Comparison of ENCODE assay signal across 28 mouse cellular contexts in genomic region chr6:100419782-100420540, GRCm38 (mm10).
DNase-seq lines count a peak whose midpoint lies in the region; ATAC-seq and TF ChIP-seq lines count a peak whose summit lies in the region.
"Had no signal": no experiment of that assay in that cellular context is flagged by ENCODE, and none has a peak within 500 bp of the region (broad histone marks: within the 10 kb centered on the region; RNA-seq: fewer than 3 reads in every experiment).

No protein-coding gene starts in this region.

- no peak overlapping the region for H3K4me2 ChIP-seq in lung, embryonic 14.5 days
- H3K4me2 ChIP-seq in limb, embryonic 12.5 days = no peak overlapping the region
- H3K4me2 ChIP-seq: embryonic facial prominence, embryonic 15.5 days; forebrain, embryonic 12.5 days; heart, embryonic 13.5 days; hindbrain, embryonic 14.5 days; limb, embryonic 13.5 days; liver, embryonic 13.5 days; neural tube, embryonic 15.5 days had no signal

- TF ChIP-seq CTCF in lung, embryonic 14.5 days (IDR thresholded peaks at IDR 0.05; ENCODE audit: low read depth) = no peak
- TF ChIP-seq CTCF in ES-Bruce4 (IDR thresholded peaks at IDR 0.05; ENCODE audit: low read depth, low read length) = no peak

- H3K9ac ChIP-seq in lung, embryonic 14.5 days = no peak overlapping the region
- H3K9ac ChIP-seq in ES-Bruce4 (ENCODE audit: low read depth, poor library complexity, severe bottlenecking) (0 out of 2 replicates have a peak overlapping the region, but pooled peaks have one; percentile 3), ES-E14 (ENCODE audit: insufficient read depth, low read depth, low read length, poor library complexity, severe bottlenecking) (peak overlapping the region; percentile 22; the same call in 1 of the 2 replicates)
- H3K9ac ChIP-seq in limb, embryonic 12.5 days (replicated peaks) = no peak overlapping the region
- H3K9ac ChIP-seq: embryonic facial prominence, embryonic 15.5 days; forebrain, embryonic 12.5 days; forebrain, postnatal 0 days; heart, embryonic 13.5 days; hindbrain, embryonic 14.5 days; limb, embryonic 13.5 days; liver, embryonic 13.5 days; neural tube, embryonic 15.5 days had no signal

- WGBS in lung, embryonic 14.5 days = 62% methylated on average over 7 of the region's 7 CpGs
- 67% methylated on average over 7 of the region's 7 CpGs for WGBS in limb, embryonic 12.5 days

- H3K27me3 ChIP-seq in lung, embryonic 14.5 days (ENCODE audit: insufficient read depth, low read length) = no peaks in the 10 kb centered on the region
- no peaks in the 10 kb centered on the region for H3K27me3 ChIP-seq in ES-Bruce4 (ENCODE audit: control insufficient read depth, insufficient read depth, low read length, poor library complexity, severe bottlenecking)
- H3K27me3 ChIP-seq in limb, embryonic 12.5 days = peaks cover 17% of the 10 kb centered on the region; the same call in 1 of the 2 replicates
- H3K27me3 ChIP-seq: CH12.LX; embryonic facial prominence, embryonic 15.5 days had no signal

- no peak for ATAC-seq in lung, embryonic 14.5 days (ENCODE audit: insufficient read depth)
- no peak for ATAC-seq in limb, embryonic 12.5 days (ENCODE audit: insufficient number of reproducible peaks, insufficient read depth, low FRiP score, low TSS enrichment, low read depth)
- ATAC-seq in CD4-positive, CD25-positive, alpha-beta regulatory T cell, adult 4 months = no peak
- ATAC-seq: forebrain, postnatal 0 days had no signal

- no peaks in the 10 kb centered on the region for H3K36me3 ChIP-seq in lung, embryonic 14.5 days (ENCODE audit: insufficient read depth)
- H3K36me3 ChIP-seq in ES-Bruce4 (ENCODE audit: control insufficient read depth, insufficient read depth, low read length, poor library complexity, severe bottlenecking) (no peaks in the 10 kb centered on the region), ES-E14 (ENCODE audit: control insufficient read depth, insufficient read depth, low read length, poor library complexity, severe bottlenecking) (no peaks in the 10 kb centered on the region)
- H3K36me3 ChIP-seq in limb, embryonic 12.5 days = no peaks in the 10 kb centered on the region
- H3K36me3 ChIP-seq: embryonic facial prominence, embryonic 15.5 days; forebrain, embryonic 12.5 days; heart, embryonic 13.5 days; limb, embryonic 13.5 days; liver, embryonic 13.5 days; neural tube, embryonic 15.5 days had no signal

- no peaks in the 10 kb centered on the region for H3K9me3 ChIP-seq in lung, embryonic 14.5 days (ENCODE audit: low read depth, low read length)
- H3K9me3 ChIP-seq in ES-Bruce4 (replicated peaks; ENCODE audit: control insufficient read depth, insufficient read depth, low read length, poor library complexity, severe bottlenecking) = no peaks in the 10 kb centered on the region
- H3K9me3 ChIP-seq in ES-E14 (ENCODE audit: control insufficient read depth, insufficient read depth, low read depth, low read length) = no peaks in the 10 kb centered on the region
- H3K9me3 ChIP-seq in limb, embryonic 12.5 days = no peaks in the 10 kb centered on the region
- H3K9me3 ChIP-seq: embryonic facial prominence, embryonic 15.5 days; forebrain, embryonic 12.5 days; heart, embryonic 13.5 days; limb, embryonic 13.5 days; liver, embryonic 13.5 days; neural tube, embryonic 15.5 days had no signal

- in situ Hi-C loops in ES-E14 (cut with MboI; ENCODE audit: low sequenced_read_pairs in 2 of 2, unreplicated experiment in 2 of 2) = no loop called here

- H3K27ac ChIP-seq in lung, embryonic 14.5 days (ENCODE audit: low read depth) = no peak overlapping the region
- peak overlapping the region; percentile 87 for H3K27ac ChIP-seq in ES-Bruce4 (ENCODE audit: insufficient read depth, low read length)
- peak overlapping the region; percentile 98 for H3K27ac ChIP-seq in ES-E14 (ENCODE audit: insufficient read depth, low read depth, low read length, poor library complexity, severe bottlenecking)
- peak overlapping the region; percentile 37; the same call in 1 of the 2 replicates for H3K27ac ChIP-seq in limb, embryonic 12.5 days
- H3K27ac ChIP-seq: embryonic facial prominence, embryonic 15.5 days; forebrain, embryonic 12.5 days; heart, embryonic 13.5 days; hindbrain, embryonic 14.5 days; limb, embryonic 13.5 days; liver, embryonic 13.5 days; macrophage; neural tube, embryonic 15.5 days had no signal

- no peak overlapping the region for H3K4me3 ChIP-seq in lung, embryonic 14.5 days (ENCODE audit: low read depth, low read length)
- no peak overlapping the region for H3K4me3 ChIP-seq in ES-Bruce4 (ENCODE audit: low read depth, low read length)
- no peak overlapping the region for H3K4me3 ChIP-seq in ES-E14 (ENCODE audit: insufficient read depth in 1 of 2, low read depth in 1 of 2, low read length in 2 of 2, poor library complexity in 1 of 2, severe bottlenecking in 1 of 2)
- H3K4me3 ChIP-seq in limb, embryonic 12.5 days (replicated peaks) = no peak overlapping the region
- H3K4me3 ChIP-seq: embryonic facial prominence, embryonic 15.5 days; forebrain, embryonic 12.5 days; heart, embryonic 13.5 days; limb, embryonic 13.5 days; liver, embryonic 13.5 days; neural tube, embryonic 15.5 days had no signal

- no peak for TF ChIP-seq EP300 in ES-Bruce4 (IDR thresholded peaks at IDR 0.05; ENCODE audit: insufficient read depth, low read depth, low read length)

- DNase-seq in lung, embryonic 14.5 days = peak; percentile 44
- no peak for DNase-seq in lung, postnatal 25 days (ENCODE audit: low spot score)
- no peak for DNase-seq in ES-E14 (ENCODE audit: low read depth, low spot score)
- DNase-seq in gastrocnemius, postnatal 25 days = no peak
- DNase-seq: adrenal gland, adult 8-10 months; B cell, adult 2 months; cerebellum, adult 2 months; cerebellum, postnatal 14 days; forebrain, postnatal 0 days; heart, postnatal 10 days; kidney, adult 11 months; kidney, postnatal 4 days; liver, embryonic 13.5 days; lung, adult 18-20 months; midbrain, embryonic 14.5 days; right cerebral cortex, postnatal 25 days; thymus, postnatal 14 days had no signal

- no peaks in the 10 kb centered on the region for H3K4me1 ChIP-seq in lung, embryonic 14.5 days (ENCODE audit: insufficient read depth)
- H3K4me1 ChIP-seq in ES-Bruce4 (ENCODE audit: control insufficient read depth, insufficient read depth, low read length) = peaks cover 8% of the 10 kb centered on the region
- H3K4me1 ChIP-seq in ES-E14 (ENCODE audit: control insufficient read depth in 2 of 2, insufficient read depth in 2 of 2, low read length in 2 of 2, poor library complexity in 1 of 2) = peaks cover 18 to 23% of the 10 kb centered on the region in 2 experiments
- H3K4me1 ChIP-seq in limb, embryonic 12.5 days (replicated peaks) = peaks cover 37% of the 10 kb centered on the region

- no peak for TF ChIP-seq POLR2A in ES-Bruce4 (IDR thresholded peaks at IDR 0.05; ENCODE audit: insufficient read depth, low read length)

TF ChIP-seq in ES-E14, 5 proteins besides CTCF, POLR2A, EP300 and RAD21:
- 0 out of 2 replicates have a peak, but pooled peaks have one; percentile 35 for TF ChIP-seq HCFC1 (IDR thresholded peaks at IDR 0.05; ENCODE audit: borderline replicate concordance, insufficient read depth, low read length)
- TF ChIP-seq ZC3H11A (IDR thresholded peaks at IDR 0.05; ENCODE audit: borderline replicate concordance, low read depth, low read length) = no peak

Comparison
In these comparisons a context has a peak if more than half of its experiments do, and no peak if none do; other contexts are left out.
1. H3K9ac ChIP-seq: peak in ES-Bruce4 (single experiment) and ES-E14 (single experiment); none in lung, embryonic 14.5 days (single experiment) and limb, embryonic 12.5 days (single experiment).